Mouse (Mus musculus): ENCODE measurements at regions not wholly inside any gene's neighbourhood (a gene's known extent, or its start where the extent isn't known, plus 50 kb on each side); places are given as distances from the start of the nearest gene placed in this dataset.
A peak's percentile ranks its signal among the peaks of the same experiment; 100 is the strongest.

DNA sequence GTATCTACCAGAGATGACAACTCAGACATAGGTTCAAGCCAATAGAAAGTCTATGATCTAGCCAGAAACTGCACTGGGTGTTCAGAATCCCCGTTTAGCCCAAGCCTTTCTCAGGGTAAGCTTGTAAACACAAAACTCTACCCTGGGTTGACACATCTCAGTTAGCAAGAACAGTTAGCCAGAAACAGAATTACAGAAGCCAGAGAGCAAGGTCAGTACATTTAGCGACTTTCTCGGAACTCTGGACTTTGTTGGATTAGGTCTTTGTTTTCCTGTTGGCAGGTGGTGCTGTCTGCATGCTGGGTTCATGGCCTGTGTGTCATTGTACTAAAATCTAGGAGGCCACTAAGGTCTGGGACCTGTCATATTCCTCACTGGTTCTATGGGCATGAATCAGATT, 137.4 kb upstream of the Nampt start:
- H3K36me3 ChIP-seq (ENCODE audit: control insufficient read depth, insufficient read depth, low read length), result no peaks in the 10 kb centered on the region
- no peak overlapping the region for H3K9ac ChIP-seq (ENCODE audit: low read depth, low read length)
- TF ChIP-seq POLR2A (IDR thresholded peaks at IDR 0.05; ENCODE audit: extremely low read depth, insufficient read depth, low read length) (no peak), CTCF (IDR thresholded peaks at IDR 0.05; ENCODE audit: low read depth, low read length) (no peak)
- 12% methylated on average over 3 of the region's 3 CpGs for WGBS
- H3K4me1 ChIP-seq (ENCODE audit: control insufficient read depth, insufficient read depth, low read length), result peaks cover 20% of the 10 kb centered on the region; the same call in 1 of the 2 replicates
- no peaks in the 10 kb centered on the region for H3K27me3 ChIP-seq (ENCODE audit: control insufficient read depth, insufficient read depth, low read length)
- H3K4me3 ChIP-seq (ENCODE audit: insufficient read depth, low read depth, low read length), result no peak overlapping the region
- H3K27ac ChIP-seq (replicated peaks; ENCODE audit: insufficient read depth, low read depth, low read length), result peak overlapping the region; percentile 63
- no peaks in the 10 kb centered on the region for H3K79me2 ChIP-seq (ENCODE audit: control insufficient read depth, insufficient read depth, low read length)
- peak; percentile 98 for DNase-seq (ENCODE audit: extremely low read depth, low read depth, low spot score)

DNA sequence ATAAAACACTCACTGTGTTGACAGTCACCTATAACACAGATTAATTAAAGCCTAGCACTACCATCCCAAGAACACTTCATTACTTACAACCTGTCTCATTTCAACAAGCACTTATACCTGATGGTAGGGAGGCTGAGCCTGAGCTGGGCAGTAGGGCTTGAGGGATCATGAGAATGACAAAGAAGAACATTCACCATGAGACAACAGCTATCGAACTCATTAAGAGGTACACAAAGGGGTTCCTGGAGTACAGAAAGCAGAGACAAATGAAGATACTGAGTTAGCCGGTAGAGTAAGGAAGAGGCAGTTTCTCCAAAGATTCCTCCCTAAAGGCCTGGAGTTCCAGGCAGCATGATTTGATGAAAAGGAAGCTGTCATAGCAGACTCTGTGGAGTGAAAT, 136.0 kb upstream of the Nampt start:
- no peak for DNase-seq (ENCODE audit: extremely low read depth, low read depth, low spot score)
- 91% methylated on average over 2 of the region's 2 CpGs for WGBS
- Histone ChIP-seq H3K79me2 (ENCODE audit: control insufficient read depth, insufficient read depth, low read length) (no peaks in the 10 kb centered on the region), H3K27ac (replicated peaks; ENCODE audit: insufficient read depth, low read depth, low read length) (no peak overlapping the region), H3K4me3 (ENCODE audit: insufficient read depth, low read depth, low read length) (no peak overlapping the region), H3K4me1 (ENCODE audit: control insufficient read depth, insufficient read depth, low read length) (peaks cover 18% of the 10 kb centered on the region; the same call in 1 of the 2 replicates), H3K27me3 (ENCODE audit: control insufficient read depth, insufficient read depth, low read length) (no peaks in the 10 kb centered on the region), H3K36me3 (ENCODE audit: control insufficient read depth, insufficient read depth, low read length) (no peaks in the 10 kb centered on the region), H3K9ac (ENCODE audit: low read depth, low read length) (no peak overlapping the region)
- TF ChIP-seq CTCF (IDR thresholded peaks at IDR 0.05; ENCODE audit: low read depth, low read length) (no peak), POLR2A (IDR thresholded peaks at IDR 0.05; ENCODE audit: extremely low read depth, insufficient read depth, low read length) (no peak)

DNA sequence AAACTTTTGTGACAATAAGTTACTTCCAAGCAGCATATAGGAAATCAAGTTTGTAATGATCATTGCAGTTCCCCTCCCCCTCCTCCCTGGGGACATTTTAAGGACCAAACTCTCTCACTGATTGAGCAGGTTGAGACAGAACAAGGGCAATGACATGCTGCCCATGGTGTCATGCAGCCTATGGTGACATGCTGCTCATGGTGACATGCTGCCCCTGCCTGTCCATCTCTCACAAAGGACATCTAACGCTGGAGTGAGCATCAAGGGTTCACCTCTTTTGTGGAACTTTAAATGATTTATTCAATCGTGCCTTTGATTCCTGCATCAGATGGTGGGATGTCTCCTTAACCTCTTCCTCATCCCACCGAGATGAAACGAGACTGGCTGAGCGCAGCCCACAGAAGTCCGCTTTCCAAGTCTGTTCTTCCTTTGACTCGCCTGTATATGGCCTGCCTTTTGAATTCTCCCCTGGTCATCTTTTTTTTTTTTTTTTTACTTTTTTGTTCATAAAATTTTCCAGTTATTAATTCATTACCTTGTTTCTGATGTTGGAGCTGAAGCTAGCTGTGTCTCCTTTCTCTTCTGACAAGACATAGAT, 133.5 kb upstream of the Nampt start:
- 93% methylated on average over 7 of the region's 7 CpGs for WGBS
- peaks cover 16% of the 10 kb centered on the region for H3K4me1 ChIP-seq (ENCODE audit: control insufficient read depth, insufficient read depth, low read length)
- no peaks in the 10 kb centered on the region for H3K79me2 ChIP-seq (ENCODE audit: control insufficient read depth, insufficient read depth, low read length)
- no peak overlapping the region for H3K4me3 ChIP-seq (ENCODE audit: insufficient read depth, low read depth, low read length)
- H3K27me3 ChIP-seq (ENCODE audit: control insufficient read depth, insufficient read depth, low read length), result no peaks in the 10 kb centered on the region
- no peak overlapping the region for H3K27ac ChIP-seq (replicated peaks; ENCODE audit: insufficient read depth, low read depth, low read length)
- no peak for DNase-seq (ENCODE audit: extremely low read depth, low read depth, low spot score)
- no peak for TF ChIP-seq POLR2A (IDR thresholded peaks at IDR 0.05; ENCODE audit: extremely low read depth, insufficient read depth, low read length)
- TF ChIP-seq CTCF (IDR thresholded peaks at IDR 0.05; ENCODE audit: low read depth, low read length), result no peak
- H3K9ac ChIP-seq (ENCODE audit: low read depth, low read length), result no peak overlapping the region
- H3K36me3 ChIP-seq (ENCODE audit: control insufficient read depth, insufficient read depth, low read length), result no peaks in the 10 kb centered on the region

DNA sequence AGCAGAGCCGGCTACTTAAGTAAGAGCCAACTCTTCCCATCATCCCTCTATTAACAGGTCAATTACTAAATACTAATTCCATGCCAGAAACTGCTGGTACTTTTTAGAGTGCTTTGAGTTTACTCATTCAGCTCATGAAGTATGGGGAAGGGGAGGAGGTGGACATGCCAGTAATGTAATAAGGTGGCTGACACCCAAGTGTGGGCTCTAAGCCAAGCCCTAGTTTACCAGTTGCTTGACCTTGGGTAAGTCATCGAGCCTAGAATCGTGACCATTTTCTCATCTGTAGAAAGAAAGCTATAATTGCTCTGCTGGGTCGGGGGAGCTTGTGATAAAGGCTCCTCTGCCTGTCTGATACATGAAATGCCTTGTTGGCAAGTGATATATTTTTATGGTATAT, 130.0 kb upstream of the Nampt start:
- TF ChIP-seq POLR2A (IDR thresholded peaks at IDR 0.05; ENCODE audit: extremely low read depth, insufficient read depth, low read length), result no peak
- no peak for TF ChIP-seq CTCF (IDR thresholded peaks at IDR 0.05; ENCODE audit: low read depth, low read length)
- WGBS, result 34% methylated on average over 4 of the region's 4 CpGs
- Histone ChIP-seq H3K36me3 (ENCODE audit: control insufficient read depth, insufficient read depth, low read length) (no peaks in the 10 kb centered on the region), H3K27me3 (ENCODE audit: control insufficient read depth, insufficient read depth, low read length) (no peaks in the 10 kb centered on the region), H3K4me3 (ENCODE audit: insufficient read depth, low read depth, low read length) (no peak overlapping the region), H3K9ac (ENCODE audit: low read depth, low read length) (no peak overlapping the region), H3K79me2 (ENCODE audit: control insufficient read depth, insufficient read depth, low read length) (no peaks in the 10 kb centered on the region), H3K4me1 (ENCODE audit: control insufficient read depth, insufficient read depth, low read length) (peaks cover 24% of the 10 kb centered on the region), H3K27ac (replicated peaks; ENCODE audit: insufficient read depth, low read depth, low read length) (peak overlapping the region; percentile 46; the same call in 1 of the 2 replicates)
- peak; percentile 24 for DNase-seq (ENCODE audit: extremely low read depth, low read depth, low spot score)

DNA sequence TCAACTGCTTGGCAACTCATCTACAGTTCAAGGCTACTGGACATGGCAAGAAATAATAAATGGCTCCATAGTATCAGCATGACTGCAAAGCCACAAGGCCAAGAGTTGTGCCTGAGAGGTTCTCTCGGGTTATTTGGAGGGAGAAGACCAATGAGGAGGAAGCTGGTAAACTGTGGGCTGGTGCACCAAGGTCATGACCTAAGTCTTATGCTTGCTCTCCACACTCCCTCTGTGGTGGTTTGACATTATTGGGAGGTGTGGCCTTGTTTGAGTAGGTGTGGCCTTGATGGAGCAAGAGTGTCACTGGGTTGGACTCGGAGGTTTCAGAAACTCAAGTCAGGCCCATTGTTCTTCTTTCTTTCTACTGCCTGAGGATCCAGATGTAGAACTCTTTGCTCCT, 129.2 kb upstream of the Nampt start:
- Histone ChIP-seq H3K27ac (replicated peaks; ENCODE audit: insufficient read depth, low read depth, low read length) (peak overlapping the region; percentile 46), H3K79me2 (ENCODE audit: control insufficient read depth, insufficient read depth, low read length) (no peaks in the 10 kb centered on the region), H3K9ac (ENCODE audit: low read depth, low read length) (no peak overlapping the region), H3K4me3 (ENCODE audit: insufficient read depth, low read depth, low read length) (no peak overlapping the region), H3K4me1 (ENCODE audit: control insufficient read depth, insufficient read depth, low read length) (peaks cover 24% of the 10 kb centered on the region), H3K36me3 (ENCODE audit: control insufficient read depth, insufficient read depth, low read length) (no peaks in the 10 kb centered on the region), H3K27me3 (ENCODE audit: control insufficient read depth, insufficient read depth, low read length) (no peaks in the 10 kb centered on the region)
- TF ChIP-seq POLR2A (IDR thresholded peaks at IDR 0.05; ENCODE audit: extremely low read depth, insufficient read depth, low read length) (no peak), CTCF (IDR thresholded peaks at IDR 0.05; ENCODE audit: low read depth, low read length) (no peak)
- WGBS, result 26% methylated on average over 2 of the region's 2 CpGs
- peak; percentile 70 for DNase-seq (ENCODE audit: extremely low read depth, low read depth, low spot score)

DNA sequence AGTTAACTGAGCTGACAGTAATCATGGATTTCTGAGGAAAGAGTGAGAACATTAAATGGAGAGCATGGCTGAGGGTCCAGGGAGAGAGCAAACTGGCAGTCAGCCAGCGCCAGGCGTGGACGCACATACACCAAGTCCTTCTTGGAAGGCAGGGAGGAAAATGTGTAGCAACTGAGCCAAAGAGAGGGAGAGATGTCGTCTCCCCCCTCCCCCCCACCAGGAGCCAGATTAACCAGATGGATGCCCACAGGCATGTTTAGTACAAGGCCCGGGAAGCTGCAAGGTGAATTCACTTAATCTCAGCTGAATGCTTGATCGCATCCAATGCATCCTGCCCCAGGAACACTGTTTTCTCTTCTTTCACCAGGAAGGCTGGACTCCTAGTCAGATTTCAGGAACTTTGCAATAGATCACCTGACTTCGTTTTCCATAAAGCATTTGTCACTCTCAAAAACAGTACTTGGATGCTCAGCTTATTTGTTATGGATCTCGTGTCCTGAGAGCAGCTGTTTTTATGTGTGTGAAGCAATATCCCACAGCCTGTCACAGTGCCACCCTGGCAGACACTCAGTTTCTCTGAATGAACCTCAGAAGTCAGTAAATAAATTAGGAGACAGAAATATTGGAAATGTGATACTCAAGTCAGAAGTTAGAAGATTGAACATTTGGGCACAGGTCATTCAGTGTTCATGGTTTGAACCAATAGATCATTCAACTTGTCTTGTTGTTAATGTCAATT, 127.1 kb upstream of the Nampt start:
- Histone ChIP-seq H3K36me3 (ENCODE audit: control insufficient read depth, insufficient read depth, low read length) (no peaks in the 10 kb centered on the region), H3K27me3 (ENCODE audit: control insufficient read depth, insufficient read depth, low read length) (no peaks in the 10 kb centered on the region), H3K9ac (ENCODE audit: low read depth, low read length) (peak overlapping the region; percentile 41), H3K4me1 (ENCODE audit: control insufficient read depth, insufficient read depth, low read length) (peaks cover 24% of the 10 kb centered on the region), H3K27ac (replicated peaks; ENCODE audit: insufficient read depth, low read depth, low read length) (peak overlapping the region; percentile 92), H3K4me3 (ENCODE audit: insufficient read depth, low read depth, low read length) (no peak overlapping the region), H3K79me2 (ENCODE audit: control insufficient read depth, insufficient read depth, low read length) (no peaks in the 10 kb centered on the region)
- TF ChIP-seq POLR2A (IDR thresholded peaks at IDR 0.05; ENCODE audit: extremely low read depth, insufficient read depth, low read length), result no peak
- WGBS, result 23% methylated on average over 8 of the region's 8 CpGs
- DNase-seq (ENCODE audit: extremely low read depth, low read depth, low spot score), result peak; percentile 96

Measured in liver, adult 2 months (tissue).